Mouse (Mus musculus) cerebral cortex, adult 2 months (tissue): ENCODE data around the gene Rpl26.

Experiments used
- WGBS: fragments of 180-500 bp; shearing (Covaris S2); methylation state at CpG from one replicate; pipeline ENCODE4 v1.1.7; 2018; 5-methylcytosine and 5-hydroxymethylcytosine counted together

The Rpl26 gene

DNA sequence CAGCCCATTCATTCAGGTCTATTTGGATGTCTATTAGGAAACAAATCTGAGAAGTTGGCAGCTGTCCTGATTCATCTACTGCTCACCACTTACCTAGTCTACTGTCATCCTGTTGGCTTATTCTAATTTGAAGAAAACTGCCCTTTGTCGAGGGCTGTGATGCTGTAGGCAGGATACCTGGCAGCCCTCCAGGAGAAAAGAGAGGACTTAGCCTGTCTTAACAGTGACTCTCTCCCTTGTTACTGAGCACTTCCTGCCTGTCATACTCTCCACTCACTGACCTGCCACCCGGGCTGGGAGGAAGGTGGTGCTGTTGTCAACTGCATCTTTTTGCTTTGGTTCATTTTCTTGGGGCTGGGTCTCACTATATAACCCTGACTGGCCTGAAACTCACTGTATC, 10.8 kb upstream of the Rpl26 start:
- 18% methylated on average over 2 of the region's 2 CpGs for WGBS

DNA sequence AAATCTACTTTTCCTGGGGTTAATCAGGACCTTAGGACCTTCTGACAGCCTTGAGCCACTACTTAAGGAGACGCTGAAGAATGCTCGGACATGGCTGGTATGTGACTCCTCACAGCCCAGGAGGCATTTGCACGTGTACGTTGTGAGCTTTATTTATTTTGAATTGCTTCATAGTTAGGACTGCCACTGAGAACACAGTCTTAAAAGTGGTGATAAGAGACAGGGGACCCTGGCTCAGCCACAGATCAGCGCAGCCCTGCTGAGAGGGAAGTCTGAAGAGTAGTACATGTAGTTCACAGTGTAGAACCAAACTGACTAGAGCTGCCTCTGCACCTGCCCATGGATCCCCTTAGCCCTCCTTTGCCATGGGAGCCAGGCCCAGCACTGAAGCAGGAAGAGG, 9.6 kb upstream of the Rpl26 start:
- WGBS: 78% methylated on average over 5 of the region's 5 CpGs

DNA sequence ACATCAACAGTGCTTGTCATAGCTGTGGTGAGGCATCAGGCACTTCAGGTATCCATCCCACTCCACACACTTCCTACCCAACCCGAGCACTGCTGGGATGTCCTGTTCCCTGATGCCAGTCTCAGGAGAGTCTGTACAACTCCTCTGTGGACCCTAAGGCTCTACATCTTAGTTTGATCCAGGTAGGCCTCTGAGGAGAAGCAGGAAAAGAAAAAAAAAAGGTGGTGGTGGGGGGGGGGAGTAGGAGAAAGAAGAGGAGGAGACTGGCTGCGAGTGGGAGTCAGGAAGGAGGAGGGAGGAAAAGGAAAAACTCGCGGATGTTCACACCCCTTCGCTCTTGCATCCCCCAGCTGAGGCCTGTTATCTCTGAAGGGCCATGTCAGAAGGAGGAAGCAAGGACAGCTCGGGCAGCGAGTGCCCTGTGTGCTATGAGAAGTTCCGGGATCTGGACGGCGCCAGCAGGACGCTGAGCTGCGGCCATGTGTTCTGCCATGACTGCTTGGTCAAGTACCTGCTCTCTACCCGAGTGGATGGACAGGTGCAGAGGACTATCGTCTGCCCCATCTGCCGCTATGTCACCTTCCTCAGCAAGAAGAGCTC, 9.1 kb upstream of the Rpl26 start:
- 79% methylated on average over 15 of the region's 15 CpGs for WGBS

DNA sequence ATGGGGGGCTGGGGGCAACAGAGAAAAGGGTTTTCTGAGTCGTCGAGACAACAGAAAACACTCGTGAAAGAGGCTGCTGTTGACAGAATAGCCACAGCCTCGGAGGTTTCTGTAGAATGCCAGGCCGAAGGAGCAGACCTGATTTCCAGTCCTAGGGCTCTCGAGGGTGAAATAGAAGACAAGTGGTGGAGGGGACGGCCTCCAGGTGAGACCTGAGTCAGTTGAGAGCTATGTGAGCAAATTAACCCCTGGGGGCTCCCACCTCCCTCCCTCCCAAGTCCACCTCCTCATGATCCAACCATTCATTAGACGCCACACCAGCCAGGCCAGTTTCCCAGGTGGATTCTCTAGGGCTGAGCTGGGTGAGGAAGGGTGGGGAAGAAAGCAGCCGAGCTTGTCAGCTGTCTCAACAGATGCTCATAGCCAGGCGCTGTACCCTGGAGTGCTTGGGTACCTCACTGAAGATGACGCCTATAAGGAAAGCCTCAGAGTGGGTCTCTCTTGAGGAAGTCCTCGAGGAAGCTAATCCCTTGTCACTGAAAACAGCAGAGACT, 7.4 kb upstream of the Rpl26 start:
- 80% methylated on average over 12 of the region's 12 CpGs for WGBS

DNA sequence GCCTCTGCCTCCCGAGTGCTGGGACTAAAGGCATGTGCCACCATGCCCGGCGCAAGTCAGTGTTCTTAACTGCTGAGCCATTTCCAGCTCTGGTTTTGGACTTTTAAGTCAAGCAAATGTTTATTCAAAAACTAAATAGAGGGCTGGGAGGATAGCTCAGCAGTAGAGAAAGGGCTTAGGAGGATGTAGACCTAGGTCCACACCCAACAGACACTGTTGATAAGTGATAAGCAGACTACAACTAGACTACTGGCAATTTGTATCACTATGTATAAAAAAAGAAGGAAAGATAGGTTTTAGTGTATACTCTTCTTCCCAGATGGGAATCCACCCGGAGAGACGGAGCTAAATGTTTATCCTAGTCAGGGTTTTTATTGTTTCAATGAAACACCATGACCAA, 5.1 kb upstream of the Rpl26 start:
- 91% methylated on average over 5 of the region's 5 CpGs for WGBS

DNA sequence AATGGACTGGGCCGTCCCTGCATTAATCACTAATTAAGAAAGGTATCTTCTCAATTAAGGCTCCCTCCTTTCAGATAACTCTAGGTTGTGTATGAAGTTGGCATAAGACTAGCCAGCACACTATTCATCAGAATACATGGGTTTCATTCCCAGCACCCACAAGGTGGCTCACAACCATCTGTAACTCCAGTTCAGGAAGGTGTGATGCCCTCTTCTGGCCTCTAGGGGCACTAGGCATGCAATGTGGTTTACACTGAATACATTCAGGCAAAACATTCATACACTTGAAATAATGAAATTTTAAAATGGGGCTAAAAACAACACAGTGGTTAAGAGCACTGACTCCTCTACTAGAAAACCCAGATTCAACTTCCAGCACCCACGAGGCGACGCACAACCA, 4.3 kb upstream of the Rpl26 start:
- WGBS: 44% methylated on average over 4 of the region's 4 CpGs

DNA sequence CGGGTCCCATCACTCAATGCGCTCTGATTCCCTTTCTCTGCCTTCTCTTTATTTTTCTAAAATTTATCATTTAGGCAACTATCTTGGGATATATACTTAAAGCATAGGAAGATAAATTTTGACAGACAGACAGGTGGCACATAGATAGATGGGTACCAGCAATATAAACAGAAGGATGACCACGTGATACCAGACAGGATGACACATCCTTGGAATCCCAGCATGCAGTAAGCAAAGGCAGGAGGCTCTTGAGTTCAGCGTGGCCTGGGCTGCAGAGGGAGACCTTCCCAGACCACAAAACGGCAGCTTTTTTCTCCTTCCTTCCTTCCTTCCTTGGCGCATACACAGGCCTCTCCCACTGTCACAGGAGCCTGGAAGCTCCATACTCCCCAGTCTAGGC, 3.5 kb upstream of the Rpl26 start:
- 65% methylated on average over 6 of the region's 6 CpGs for WGBS

DNA sequence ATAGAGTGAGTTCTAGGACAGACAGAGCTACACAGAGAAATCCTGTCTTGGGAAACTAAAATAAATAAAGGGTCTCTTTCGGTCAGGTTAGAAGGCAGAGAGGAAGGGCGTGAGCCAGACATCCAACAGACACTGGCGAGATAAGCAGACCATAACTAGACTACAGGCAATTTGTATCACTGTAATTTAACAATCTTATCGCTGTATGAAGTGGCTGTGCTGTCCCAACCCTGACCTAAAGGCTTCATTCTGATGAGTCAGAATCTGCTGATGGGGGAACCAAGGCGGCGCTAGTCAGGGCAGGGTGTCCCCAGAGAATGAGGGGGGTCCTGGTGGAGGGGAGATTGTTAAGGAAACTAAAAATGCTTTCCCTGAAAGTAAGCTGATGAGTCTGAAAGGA, 2.6 kb upstream of the Rpl26 start:
- 87% methylated on average over 6 of the region's 6 CpGs for WGBS

DNA sequence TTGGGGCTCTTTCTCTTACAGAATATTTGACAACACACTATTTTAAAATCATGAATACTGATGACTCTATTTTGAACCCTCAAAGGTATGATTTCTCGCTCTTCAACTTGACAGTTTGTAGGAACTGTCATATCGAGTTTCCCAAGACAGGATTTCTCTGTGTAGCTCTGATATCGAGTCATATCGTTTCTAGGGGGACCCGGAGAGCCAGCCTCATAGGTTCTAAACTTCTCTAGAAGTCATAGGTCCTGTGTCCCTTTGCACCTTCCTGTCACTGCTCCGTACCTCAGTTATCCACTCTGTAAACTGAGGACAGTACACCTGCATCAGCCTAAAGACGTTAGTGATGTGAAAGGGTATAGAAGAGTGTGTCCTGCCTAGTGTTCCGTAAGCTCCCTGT, 1.6 kb upstream of the Rpl26 start:
- WGBS: 85% methylated on average over 8 of the region's 8 CpGs

DNA sequence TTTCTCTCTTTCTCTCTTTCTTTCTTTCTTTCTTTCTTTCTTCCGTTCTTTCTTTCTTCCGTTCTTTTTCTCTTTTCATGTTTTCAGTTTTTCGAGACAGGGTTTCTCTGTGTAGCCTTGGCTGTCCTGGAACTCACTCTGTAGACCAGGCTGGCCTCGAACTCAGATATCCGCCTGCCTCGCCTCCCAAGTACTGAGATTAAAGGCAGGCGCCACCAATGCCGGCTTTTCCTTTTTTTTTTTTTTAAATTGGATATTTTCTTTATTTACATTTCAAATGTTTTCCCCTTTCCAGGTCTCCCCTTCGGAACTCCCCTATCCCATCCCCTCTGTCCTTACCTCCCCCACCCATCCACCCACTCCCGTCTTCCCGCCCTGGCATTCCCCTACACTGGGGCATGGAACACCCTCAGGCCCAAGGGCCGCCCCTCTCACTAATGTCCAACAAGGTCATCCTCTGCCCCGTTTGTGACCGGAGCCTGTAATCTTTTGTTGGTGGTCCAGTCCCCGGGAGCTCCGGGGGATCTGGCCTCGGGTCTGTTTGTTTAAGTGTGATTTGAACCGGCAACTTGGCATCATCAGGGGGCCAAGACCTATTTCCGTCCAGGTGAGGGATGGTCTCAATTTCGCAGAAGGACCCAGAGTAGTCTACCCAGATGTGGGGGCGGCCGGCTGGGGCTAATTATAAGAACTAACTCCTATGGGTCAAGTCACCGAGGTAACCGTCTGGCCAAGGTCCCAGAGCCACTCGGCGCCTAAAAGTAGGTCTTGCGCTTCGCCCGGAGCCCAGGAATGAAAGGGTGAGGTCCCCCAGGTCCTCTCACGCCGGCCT, 648 bp upstream of the Rpl26 start:
- WGBS: 25% methylated on average over 31 of the region's 31 CpGs

DNA sequence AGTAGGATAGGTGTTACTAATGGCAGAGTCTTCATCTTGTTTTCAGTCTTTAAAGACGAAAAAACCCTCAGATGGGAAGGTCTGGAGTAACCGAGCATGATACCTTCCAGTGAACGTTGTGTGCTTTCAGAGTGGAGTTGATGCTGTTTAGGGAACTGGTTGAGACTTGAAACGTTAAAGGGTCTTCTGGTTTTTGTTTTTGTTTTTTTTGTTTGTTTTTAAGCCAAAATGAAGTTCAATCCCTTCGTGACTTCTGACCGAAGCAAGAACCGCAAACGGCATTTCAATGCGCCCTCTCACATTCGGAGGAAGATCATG, 623 bp downstream of the Rpl26 start:
- WGBS: 1% methylated on average over 10 of the region's 10 CpGs

DNA sequence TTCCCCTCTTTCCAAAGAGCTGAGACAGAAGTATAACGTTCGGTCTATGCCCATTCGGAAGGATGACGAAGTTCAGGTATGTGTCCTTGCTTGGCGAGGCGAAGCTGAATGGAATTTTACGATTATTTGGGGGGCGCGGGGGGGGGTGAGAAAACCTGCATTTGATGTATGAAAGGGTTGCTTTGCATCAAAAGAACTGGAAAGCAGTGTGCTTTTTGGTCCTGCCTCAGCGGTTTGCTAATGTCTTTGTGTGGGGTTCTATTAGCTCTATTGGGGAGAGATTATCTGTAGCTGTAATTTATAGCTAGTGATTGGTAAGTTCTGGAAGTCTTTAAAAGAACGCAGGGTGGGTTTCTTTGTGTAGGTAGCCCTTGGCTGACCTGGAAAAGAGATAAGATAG, 984 bp downstream of the Rpl26 start:
- 4% methylated on average over 11 of the region's 11 CpGs for WGBS

DNA sequence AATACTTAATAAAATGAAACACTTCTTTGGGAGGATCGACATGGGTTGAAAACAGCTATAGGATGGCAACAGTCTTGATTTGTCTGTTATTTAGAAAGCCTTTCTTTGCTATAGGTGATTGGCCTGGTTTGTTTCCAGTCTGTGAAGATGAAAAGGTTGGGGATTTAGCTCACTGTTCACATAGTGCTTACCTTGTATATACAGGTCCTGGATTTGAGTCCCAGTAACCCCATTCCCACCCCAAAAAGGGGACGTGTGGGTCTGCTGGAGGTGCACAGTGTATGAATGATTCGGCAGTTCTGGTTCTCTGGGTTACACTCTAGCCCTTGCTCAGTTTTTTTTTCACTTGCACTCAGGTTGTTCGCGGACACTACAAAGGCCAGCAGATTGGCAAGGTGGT, 1.4 kb downstream of the Rpl26 start:
- 75% methylated on average over 5 of the region's 5 CpGs for WGBS

DNA sequence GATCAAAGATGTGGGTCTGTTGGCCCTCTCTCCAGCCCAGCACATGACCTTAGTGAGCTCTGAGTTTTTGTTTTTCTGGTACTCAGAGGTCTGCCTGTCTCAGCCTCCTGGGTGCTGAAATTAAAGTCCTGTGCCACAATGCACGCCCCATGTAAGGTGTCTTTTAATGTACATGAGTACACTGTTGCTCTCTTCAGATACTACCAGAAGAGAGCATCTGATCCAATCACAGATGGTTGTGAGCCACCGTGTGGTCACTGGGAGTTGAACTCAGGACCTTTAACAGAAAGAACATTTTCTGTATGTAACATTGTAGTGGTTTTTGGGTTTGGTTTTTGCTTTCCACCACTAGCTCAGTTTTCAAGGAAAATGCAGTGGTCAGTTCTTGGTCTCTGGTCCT, 2.4 kb downstream of the Rpl26 start:
- 83% methylated on average over 2 of the region's 2 CpGs for WGBS

DNA sequence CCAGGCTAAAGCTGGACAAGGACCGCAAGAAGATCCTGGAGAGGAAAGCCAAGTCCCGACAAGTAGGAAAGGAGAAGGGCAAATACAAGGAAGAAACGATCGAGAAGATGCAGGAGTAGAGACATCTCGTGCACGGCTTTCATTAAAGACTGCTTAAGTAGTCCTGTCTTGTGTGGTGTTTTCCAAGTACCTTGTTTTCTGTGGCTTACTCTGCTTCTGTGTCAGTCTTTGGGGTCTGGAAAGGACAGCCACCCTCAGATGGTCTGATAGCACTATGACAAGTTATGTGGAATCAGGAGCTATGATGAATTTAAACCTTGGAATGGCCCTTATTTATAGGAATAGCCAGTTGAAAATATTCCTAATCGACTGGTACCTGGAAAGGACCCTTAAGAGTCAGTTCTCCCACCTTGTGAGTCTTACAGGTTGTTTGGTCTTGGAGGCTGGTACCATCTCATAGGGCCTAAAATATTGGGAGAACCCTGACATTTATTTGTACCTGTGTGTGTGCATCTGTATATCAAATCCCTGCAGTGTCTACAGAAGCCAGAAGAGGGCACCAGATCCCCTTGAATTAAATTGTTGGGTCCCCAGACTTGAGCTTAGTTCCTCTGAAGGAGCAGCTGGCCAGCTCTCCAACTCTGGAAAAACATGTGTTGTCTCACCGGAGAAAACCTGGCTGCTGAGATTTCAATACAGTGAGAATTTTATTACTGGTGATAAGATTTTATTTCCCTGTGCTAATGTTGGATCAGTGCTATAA, 3.2 kb downstream of the Rpl26 start:
- WGBS: 67% methylated on average over 8 of the region's 8 CpGs

DNA sequence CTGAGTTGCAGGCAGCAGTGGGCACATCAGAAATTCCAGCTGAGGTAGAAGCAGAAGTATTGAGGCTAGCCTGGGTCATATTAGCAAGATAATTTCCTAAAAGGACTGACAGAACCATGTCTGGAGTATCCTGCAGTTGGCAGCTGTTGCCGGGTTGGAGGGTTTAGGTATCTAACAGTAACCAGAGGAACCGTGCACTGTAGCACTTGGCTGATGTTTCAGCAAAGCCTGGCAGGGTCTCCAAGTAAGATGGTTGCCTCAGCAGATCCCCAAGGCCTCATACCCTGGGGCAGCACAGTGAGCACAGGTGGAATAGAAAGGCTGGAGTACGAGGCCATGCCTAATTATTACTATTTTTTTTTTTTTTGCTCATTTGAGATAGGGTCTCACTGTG, 3.8 kb downstream of the Rpl26 start:
- WGBS: 77% methylated on average over 3 of the region's 3 CpGs

DNA sequence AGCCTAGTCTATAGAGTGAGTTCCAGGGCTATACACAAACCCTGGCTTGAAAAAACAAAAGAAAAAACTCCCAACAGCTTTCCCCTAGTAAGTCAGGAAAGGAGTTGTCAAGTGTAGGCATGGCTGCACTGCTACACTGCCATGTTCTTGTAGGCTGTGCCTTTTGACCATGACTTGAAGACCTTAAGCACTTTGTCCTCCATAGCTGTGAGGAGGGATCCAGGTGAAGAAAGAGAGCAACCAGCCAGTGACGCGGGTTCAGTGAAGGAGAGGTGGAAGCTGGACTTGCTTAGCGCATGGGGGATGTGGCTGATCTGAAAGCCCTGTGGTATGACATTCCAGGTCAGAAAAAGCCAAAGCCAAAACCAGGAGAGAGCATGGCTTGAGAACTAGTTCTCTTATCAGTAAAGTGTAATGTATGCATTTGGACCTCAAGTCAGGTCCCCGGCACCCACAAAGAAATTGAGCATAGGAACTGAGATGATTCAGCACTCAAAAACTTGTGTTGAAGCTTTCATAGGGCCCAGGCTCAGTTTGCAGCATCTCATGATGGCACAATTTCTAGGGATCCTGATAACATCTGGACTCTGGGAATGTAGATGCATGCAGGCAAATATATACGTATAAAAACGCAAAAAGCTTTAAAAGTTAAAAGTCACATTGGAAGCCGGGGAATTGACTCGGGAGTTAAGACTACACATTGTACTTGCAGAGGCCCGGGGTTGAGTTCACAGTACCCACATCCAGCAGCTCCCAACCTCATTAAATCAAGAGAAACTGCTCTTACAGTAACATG, 4.5 kb downstream of the Rpl26 start:
- WGBS: 91% methylated on average over 9 of the region's 9 CpGs

DNA sequence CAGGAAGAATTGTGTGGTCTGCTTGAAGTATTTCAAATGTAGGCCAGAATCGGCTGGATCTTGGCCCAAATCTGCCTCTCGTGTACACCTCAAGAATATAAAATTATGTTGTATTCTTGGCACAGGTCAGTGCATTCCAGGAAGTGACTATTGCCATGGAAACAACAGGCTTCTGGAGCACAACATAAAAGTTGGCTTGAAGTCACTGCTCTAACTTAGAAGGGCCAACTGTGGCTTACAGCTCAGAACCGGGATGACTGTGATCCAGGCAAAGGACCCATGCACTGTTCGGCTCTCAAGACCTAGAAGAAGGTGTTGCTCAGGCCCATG, 5.0 kb downstream of the Rpl26 start:
- WGBS: 30% methylated on average over 4 of the region's 4 CpGs

DNA sequence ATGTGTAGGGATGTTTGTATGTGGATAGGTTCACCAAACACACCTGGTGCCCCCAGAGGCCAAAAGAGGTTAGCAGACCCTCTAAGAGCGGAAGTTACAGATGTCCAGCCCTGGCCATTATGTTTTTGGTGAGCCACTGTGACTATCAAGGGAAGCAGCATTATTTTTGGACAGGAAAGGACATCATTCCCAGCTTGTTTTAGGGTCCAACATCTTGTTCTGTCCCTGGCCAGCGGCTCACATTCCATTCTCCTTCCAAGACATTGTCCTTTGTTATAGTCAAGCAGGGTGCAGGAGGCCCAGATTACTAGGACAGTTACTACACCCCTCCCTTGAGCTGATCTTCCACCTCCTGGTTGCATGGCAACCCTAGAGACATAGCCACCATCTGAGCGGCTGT, 5.9 kb downstream of the Rpl26 start:
- 80% methylated on average over 3 of the region's 3 CpGs for WGBS

DNA sequence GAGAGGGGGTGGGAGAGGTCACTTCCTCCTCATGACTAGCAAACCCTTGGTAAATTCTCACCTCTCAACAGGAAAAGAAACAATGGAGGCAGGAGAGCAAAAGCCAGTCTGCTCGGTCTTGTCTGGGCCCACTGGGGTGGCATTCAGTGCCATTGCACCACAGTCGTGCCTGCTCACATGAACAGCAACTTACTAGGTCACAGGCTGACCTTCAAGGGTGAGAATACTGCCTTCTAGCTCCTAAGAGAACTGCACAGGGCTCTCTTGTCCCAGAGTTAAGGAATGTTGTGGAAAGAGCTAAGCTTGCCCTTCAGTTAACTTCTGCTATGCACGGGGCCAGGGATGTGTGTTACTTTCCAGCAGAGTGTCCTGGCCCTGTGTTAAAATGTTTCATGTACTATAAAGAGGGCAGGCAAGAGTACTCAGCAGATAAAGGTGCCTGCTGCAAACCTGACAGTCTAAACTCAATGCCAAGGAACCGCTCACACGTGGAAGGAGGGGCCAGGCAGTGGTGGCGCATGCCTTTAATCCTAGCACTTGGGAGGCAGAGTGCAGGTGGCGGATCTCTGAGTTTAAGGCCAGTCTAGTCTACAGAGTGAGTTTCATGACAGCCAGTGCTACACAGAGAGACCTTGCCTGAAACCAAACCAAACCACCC, 7.6 kb downstream of the Rpl26 start:
- WGBS: 71% methylated on average over 7 of the region's 7 CpGs

DNA sequence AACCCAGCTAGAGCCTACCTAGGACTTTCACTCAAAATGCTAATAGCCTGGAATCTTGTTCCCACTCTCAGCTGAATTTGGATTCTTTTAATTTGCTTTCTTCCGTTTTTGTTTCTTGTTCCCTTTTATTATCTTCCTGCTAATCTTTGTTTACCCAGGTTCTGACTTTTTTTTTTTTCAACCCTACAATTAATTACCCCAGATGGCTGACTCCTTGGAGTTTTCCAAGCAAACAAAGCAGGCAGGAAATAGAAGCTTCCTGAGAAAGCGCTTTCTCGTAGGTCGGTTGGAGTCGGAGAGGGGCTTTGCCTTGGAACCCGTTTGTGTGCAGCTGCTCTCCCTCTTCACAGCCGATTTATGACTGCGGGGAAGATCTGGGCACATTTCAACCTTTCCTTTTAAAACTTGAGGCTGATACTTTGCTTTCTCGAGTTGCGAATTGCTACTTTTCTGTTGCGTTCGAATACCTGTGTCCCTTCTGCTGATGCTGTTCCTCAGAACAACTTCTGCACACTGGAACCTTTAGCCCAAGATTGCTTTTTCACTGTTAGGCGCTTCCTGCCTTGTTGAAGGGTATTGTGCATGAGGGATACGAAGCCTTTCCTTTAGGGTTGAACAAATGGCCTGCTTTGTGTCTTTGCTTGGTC, 10.3 kb downstream of the Rpl26 start:
- 37% methylated on average over 14 of the region's 14 CpGs for WGBS
